Mouse (Mus musculus) thymus, postnatal 0 days (tissue): ENCODE data around the gene Prok1. TPM values are rescaled to one million over a fixed set of nuclear protein-coding genes. Genes with fewer than 3 reads are reported as not detected.

Source experiments
- DNase-seq: peaks from one replicate; pipeline ENCODE4 v3.0.0-alpha.2; 2015; ENCODE audit warnings: low spot score
- polyA plus RNA-seq: library from polyadenylated mRNA; unstranded; fragments of >200 nt; fragmentation: Nextera tagmentation; extraction: Ambion mirVana; gene quantifications from 2 replicates; pipeline ENCODE4 v1.2.1, GENCODE M21; 2015

Gene Prok1
- polyA plus RNA-seq, 1 experiment from 2014 or later: 0.08 TPM

GRCm38 (mm10) chr3:107238471-107238980 lies 981 bp downstream of the Prok1 start:
- DNase-seq: no peak

- DNase-seq: no peak
Observed at GRCm38 (mm10) chr3:107238051-107238450, 1.5 kb downstream of the Prok1 start.

- DNase-seq: no peak
Observed at GRCm38 (mm10) chr3:107233945-107234344, 5.6 kb downstream of the Prok1 start.

- DNase-seq: peak; percentile 91
Observed at GRCm38 (mm10) chr3:107233351-107233813, 6.1 kb downstream of the Prok1 start.

- DNase-seq: no peak
Observed at GRCm38 (mm10) chr3:107231202-107231601, 8.3 kb downstream of the Prok1 start.

- no peak for DNase-seq
Observed at GRCm38 (mm10) chr3:107230527-107230926, 9.0 kb downstream of the Prok1 start, which contains the start of gene A630076J17Rik. TSS of gene A630076J17Rik (plus strand) at chr3:107230614.

GRCm38 (mm10) chr3:107229822-107230221 lies 9.7 kb downstream of the Prok1 start:
- no peak for DNase-seq

GRCm38 (mm10) chr3:107229221-107229620 lies 10.3 kb downstream of the Prok1 start:
- no peak for DNase-seq

GRCm38 (mm10) chr3:107225820-107226219 lies 13.7 kb downstream of the Prok1 start:
- no peak for DNase-seq

GRCm38 (mm10) chr3:107223230-107223629 lies 16.3 kb downstream of the Prok1 start:
- no peak for DNase-seq

- no peak for DNase-seq
Observed at GRCm38 (mm10) chr3:107221608-107222007, 17.9 kb downstream of the Prok1 start, which contains the start of gene Cym. TSS of gene Cym (minus strand) at chr3:107221732.

- DNase-seq: no peak
Observed at GRCm38 (mm10) chr3:107218572-107218971, 20.9 kb downstream of the Prok1 start.

- DNase-seq: no peak
Observed at GRCm38 (mm10) chr3:107217101-107217480, 22.4 kb downstream of the Prok1 start.

- no peak for DNase-seq
Observed at GRCm38 (mm10) chr3:107216400-107217100, 23.0 kb downstream of the Prok1 start.

GRCm38 (mm10) chr3:107214606-107215005 lies 24.9 kb downstream of the Prok1 start:
- DNase-seq: no peak

- DNase-seq: no peak
Observed at GRCm38 (mm10) chr3:107207625-107208253, 31.8 kb downstream of the Prok1 start.

GRCm38 (mm10) chr3:107206490-107207150 lies 32.9 kb downstream of the Prok1 start:
- no peak for DNase-seq

GRCm38 (mm10) chr3:107205994-107206393 lies 33.5 kb downstream of the Prok1 start:
- peak; percentile 67 for DNase-seq

- DNase-seq: no peak
Observed at GRCm38 (mm10) chr3:107205170-107205569, 34.3 kb downstream of the Prok1 start.

GRCm38 (mm10) chr3:107204413-107204812 lies 35.1 kb downstream of the Prok1 start:
- DNase-seq: no peak

- DNase-seq: no peak
Observed at GRCm38 (mm10) chr3:107201310-107202180, 38.0 kb downstream of the Prok1 start.
